Mouse (Mus musculus): ENCODE measurements around the gene Dynlt1f. TPM values are rescaled to one million over a fixed set of nuclear protein-coding genes. Genes with fewer than 3 reads are reported as not detected.
"Not testable (repeated sequence)": the region's sequence is repeated elsewhere in the genome, so short reads cannot be mapped to it uniquely, and the experiment has no call there.

Gene Dynlt1f
- polyA plus RNA-seq, 1 experiment from 2014 or later, result 301 TPM

GRCm38 (mm10) chr17:6638444-6638843 lies 17.3 kb downstream of the Dynlt1f start:
- 83% methylated on average over 8 of the region's 8 CpGs for WGBS
- H3K27ac ChIP-seq (replicated peaks); H3K9me3 ChIP-seq; ATAC-seq (ENCODE audit: low FRiP score, low read depth); H3K4me1 ChIP-seq; H3K4me3 ChIP-seq; H3K36me3 ChIP-seq; H3K4me2 ChIP-seq (replicated peaks); H3K9ac ChIP-seq (replicated peaks); H3K27me3 ChIP-seq: not testable (repeated sequence)

GRCm38 (mm10) chr17:6637434-6637833 lies 18.3 kb downstream of the Dynlt1f start:
- not testable (repeated sequence) for H3K9me3 ChIP-seq; H3K36me3 ChIP-seq; H3K4me2 ChIP-seq (replicated peaks); H3K27ac ChIP-seq (replicated peaks); ATAC-seq (ENCODE audit: low FRiP score, low read depth); H3K9ac ChIP-seq (replicated peaks); H3K4me3 ChIP-seq; H3K4me1 ChIP-seq; H3K27me3 ChIP-seq
- WGBS, result 95% methylated on average over 4 of the region's 4 CpGs

GRCm38 (mm10) chr17:6636861-6637260 lies 18.8 kb downstream of the Dynlt1f start:
- Histone ChIP-seq H3K27me3 (no peaks in the 10 kb centered on the region), H3K36me3 (no peaks in the 10 kb centered on the region), H3K4me3 (no peak overlapping the region), H3K9me3 (no peaks in the 10 kb centered on the region), H3K4me1 (no peaks in the 10 kb centered on the region), H3K9ac (replicated peaks) (no peak overlapping the region), H3K4me2 (replicated peaks) (no peak overlapping the region), H3K27ac (replicated peaks) (no peak overlapping the region)
- WGBS, result 82% methylated on average over 5 of the region's 5 CpGs
- ATAC-seq (ENCODE audit: low FRiP score, low read depth), result no peak

- H3K27ac ChIP-seq (replicated peaks); H3K9me3 ChIP-seq; H3K36me3 ChIP-seq; H3K4me3 ChIP-seq; ATAC-seq (ENCODE audit: low FRiP score, low read depth); H3K9ac ChIP-seq (replicated peaks); H3K4me1 ChIP-seq; H3K27me3 ChIP-seq; H3K4me2 ChIP-seq (replicated peaks): not testable (repeated sequence)
- WGBS, result 100% methylated on average over 2 of the region's 4 CpGs
These were observed 19.9 kb downstream of the Dynlt1f start for GRCm38 (mm10) chr17:6635781-6636180.

DNA sequence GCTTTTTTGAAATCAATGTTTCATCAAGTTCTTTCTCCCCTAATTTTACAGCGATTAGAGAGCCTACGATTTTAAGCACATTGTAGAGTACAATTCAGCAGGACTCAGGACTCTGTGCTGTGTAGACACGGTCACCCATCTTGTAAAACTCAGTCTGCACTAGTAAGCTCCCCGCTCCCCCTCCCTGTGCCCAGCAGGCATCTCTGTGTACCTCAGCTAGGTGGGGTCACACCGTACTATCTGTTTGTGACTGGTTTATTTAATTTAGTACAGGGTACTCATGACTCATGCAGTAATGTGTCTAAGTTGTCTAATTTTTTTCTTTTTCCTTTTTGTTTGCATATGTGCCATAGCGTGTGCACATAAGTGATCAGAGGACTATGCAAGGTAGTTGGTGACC lies 22.9 kb downstream of the Dynlt1f start:
- not testable (repeated sequence) for ATAC-seq (ENCODE audit: low FRiP score, low read depth); H3K27ac ChIP-seq (replicated peaks); H3K36me3 ChIP-seq; H3K27me3 ChIP-seq; H3K4me2 ChIP-seq (replicated peaks); H3K9me3 ChIP-seq; H3K4me1 ChIP-seq; H3K4me3 ChIP-seq; H3K9ac ChIP-seq (replicated peaks)
- 95% methylated on average over 6 of the region's 6 CpGs for WGBS

- WGBS, result 98% methylated on average over 4 of the region's 4 CpGs
- H3K4me2 ChIP-seq (replicated peaks); H3K4me3 ChIP-seq; H3K27me3 ChIP-seq; H3K36me3 ChIP-seq; H3K27ac ChIP-seq (replicated peaks); ATAC-seq (ENCODE audit: low FRiP score, low read depth); H3K9me3 ChIP-seq; H3K4me1 ChIP-seq; H3K9ac ChIP-seq (replicated peaks): not testable (repeated sequence)
These were observed 25.3 kb downstream of the Dynlt1f start for GRCm38 (mm10) chr17:6630398-6630797.

GRCm38 (mm10) chr17:6624926-6625558 lies 30.7 kb downstream of the Dynlt1f start:
- not testable (repeated sequence) for H3K27me3 ChIP-seq; H3K4me2 ChIP-seq (replicated peaks); H3K4me3 ChIP-seq; H3K9ac ChIP-seq (replicated peaks); H3K9me3 ChIP-seq; H3K27ac ChIP-seq (replicated peaks); ATAC-seq (ENCODE audit: low FRiP score, low read depth); H3K36me3 ChIP-seq; H3K4me1 ChIP-seq
- WGBS, result 70% methylated on average over 1 of the region's 6 CpGs

DNA sequence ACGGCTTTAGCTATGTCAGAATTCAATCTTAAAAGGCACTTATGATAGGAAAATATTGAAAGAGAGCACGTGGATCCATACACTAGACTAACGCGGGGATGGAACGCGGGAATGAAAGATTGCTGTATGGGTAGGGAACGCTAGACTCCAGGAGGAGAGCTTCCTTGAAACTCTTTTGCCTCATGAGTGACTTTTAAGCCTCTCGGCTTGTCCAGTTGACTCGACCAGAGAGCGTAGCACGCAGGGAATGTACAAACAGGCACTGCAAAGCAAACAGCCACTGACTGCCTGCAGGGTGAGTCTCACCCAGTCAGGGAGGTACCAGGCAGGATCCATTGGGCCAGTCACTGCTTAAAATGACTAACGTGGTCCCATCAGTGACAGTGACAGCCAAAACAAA lies 33.7 kb downstream of the Dynlt1f start:
- H3K4me2 ChIP-seq (replicated peaks); H3K4me3 ChIP-seq; H3K9me3 ChIP-seq; H3K27ac ChIP-seq (replicated peaks); H3K36me3 ChIP-seq; ATAC-seq (ENCODE audit: low FRiP score, low read depth); H3K4me1 ChIP-seq; H3K27me3 ChIP-seq; H3K9ac ChIP-seq (replicated peaks): not testable (repeated sequence)
- 91% methylated on average over 11 of the region's 12 CpGs for WGBS

GRCm38 (mm10) chr17:6620730-6621451 lies 34.8 kb downstream of the Dynlt1f start:
- not testable (repeated sequence) for H3K9ac ChIP-seq (replicated peaks); H3K4me2 ChIP-seq (replicated peaks); H3K27me3 ChIP-seq; ATAC-seq (ENCODE audit: low FRiP score, low read depth); H3K36me3 ChIP-seq; H3K9me3 ChIP-seq; H3K4me1 ChIP-seq; H3K4me3 ChIP-seq; H3K27ac ChIP-seq (replicated peaks)
- 86% methylated on average over 18 of the region's 20 CpGs for WGBS

GRCm38 (mm10) chr17:6620035-6620434 lies 35.7 kb downstream of the Dynlt1f start:
- not testable (repeated sequence) for H3K27ac ChIP-seq (replicated peaks); H3K4me1 ChIP-seq; H3K9me3 ChIP-seq; ATAC-seq (ENCODE audit: low FRiP score, low read depth); H3K4me2 ChIP-seq (replicated peaks); H3K4me3 ChIP-seq; H3K36me3 ChIP-seq; H3K27me3 ChIP-seq; H3K9ac ChIP-seq (replicated peaks)
- WGBS, result 86% methylated on average over 6 of the region's 6 CpGs

GRCm38 (mm10) chr17:6619271-6619670 lies 36.4 kb downstream of the Dynlt1f start:
- H3K27me3 ChIP-seq; H3K27ac ChIP-seq (replicated peaks); H3K9ac ChIP-seq (replicated peaks); H3K36me3 ChIP-seq; H3K4me1 ChIP-seq; ATAC-seq (ENCODE audit: low FRiP score, low read depth); H3K4me2 ChIP-seq (replicated peaks); H3K4me3 ChIP-seq; H3K9me3 ChIP-seq: not testable (repeated sequence)
- 88% methylated on average over 5 of the region's 5 CpGs for WGBS

- H3K9me3 ChIP-seq; H3K9ac ChIP-seq (replicated peaks); H3K27me3 ChIP-seq; H3K27ac ChIP-seq (replicated peaks); H3K4me2 ChIP-seq (replicated peaks); H3K4me1 ChIP-seq; H3K4me3 ChIP-seq; H3K36me3 ChIP-seq; ATAC-seq (ENCODE audit: low FRiP score, low read depth): not testable (repeated sequence)
- 61% methylated on average over 8 of the region's 13 CpGs for WGBS
These were observed 37.9 kb downstream of the Dynlt1f start for GRCm38 (mm10) chr17:6617689-6618400.

Data from midbrain, embryonic 12.5 days (tissue).